Comparison of ENCODE assay signal across 8 mouse cellular contexts in the genomic region with DNA sequence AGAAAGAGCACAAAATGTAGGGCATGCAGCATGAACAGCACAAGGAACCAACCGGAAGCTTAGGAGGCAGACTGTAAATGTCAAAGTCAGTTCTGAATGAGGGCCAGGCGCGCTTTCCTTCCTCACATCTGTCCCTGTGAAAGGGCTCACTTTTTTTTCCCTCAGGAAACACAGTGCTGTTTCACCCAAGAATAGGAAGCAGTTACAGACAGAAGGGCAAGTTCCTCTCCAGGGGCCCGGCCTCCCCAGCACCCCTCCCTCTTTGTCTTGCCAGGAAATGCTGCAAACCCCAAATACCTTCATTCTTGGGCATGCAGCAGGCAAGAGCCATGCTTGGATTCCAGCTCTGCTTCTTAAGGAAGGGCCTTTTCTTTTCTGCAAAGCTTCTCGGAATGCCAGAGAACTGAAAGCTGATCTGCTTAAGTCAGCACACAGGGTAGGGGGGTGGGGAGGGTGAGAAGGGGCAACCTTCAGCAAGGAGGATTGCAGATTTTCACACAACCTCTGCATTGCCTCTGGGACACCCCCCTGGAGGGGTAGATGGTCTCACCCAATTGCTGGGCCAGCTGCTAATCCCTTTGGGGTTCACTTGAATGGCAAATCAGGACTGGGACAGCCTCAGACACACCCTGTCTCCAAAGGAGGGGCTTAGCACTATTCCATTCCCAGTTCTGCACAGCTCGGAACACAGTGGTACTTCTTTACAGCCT.
DNase-seq lines count a peak whose midpoint lies in the region; ATAC-seq lines count a peak whose summit lies in the region.

No protein-coding gene starts in this region.

- H3K4me3 ChIP-seq in lung, embryonic 16.5 days (ENCODE audit: low read length): no peak overlapping the region
- peak overlapping the region; percentile 6; the same call in 1 of the 2 replicates for H3K4me3 ChIP-seq in forebrain, embryonic 14.5 days (ENCODE audit: low read depth, low read length)

- no peaks in the 10 kb centered on the region for H3K9me3 ChIP-seq in lung, embryonic 16.5 days (ENCODE audit: control insufficient read depth, low read length)
- H3K9me3 ChIP-seq in forebrain, embryonic 14.5 days (replicated peaks; ENCODE audit: control insufficient read depth, low read length): no peaks in the 10 kb centered on the region

- peak; percentile 47 for ATAC-seq in lung, embryonic 16.5 days (ENCODE audit: low read depth)
- peak; percentile 93 for ATAC-seq in forebrain, embryonic 14.5 days
- ATAC-seq in CD4-positive, CD25-positive, alpha-beta regulatory T cell, adult 4 months: no peak
- no peak for ATAC-seq in erythroblast, adult 5-6 weeks (replicated peaks; ENCODE audit: low FRiP score, poor library complexity, severe bottlenecking)

- H3K9ac ChIP-seq in lung, embryonic 16.5 days (ENCODE audit: low read length): 0 out of 2 replicates have a peak overlapping the region, but pooled peaks have one; percentile 13
- H3K9ac ChIP-seq in forebrain, embryonic 14.5 days (ENCODE audit: low read length): no peak overlapping the region

- H3K27me3 ChIP-seq in lung, embryonic 16.5 days (ENCODE audit: control insufficient read depth, insufficient read depth, low read depth, low read length): peaks cover 3% of the 10 kb centered on the region; the same call in 1 of the 2 replicates
- H3K27me3 ChIP-seq in forebrain, embryonic 14.5 days (replicated peaks; ENCODE audit: control insufficient read depth, insufficient read depth, low read length): no peaks in the 10 kb centered on the region

- H3K4me2 ChIP-seq in lung, embryonic 16.5 days (ENCODE audit: low read depth, low read length): 0 out of 2 replicates have a peak overlapping the region, but pooled peaks have one; percentile 14
- H3K4me2 ChIP-seq in forebrain, embryonic 14.5 days (ENCODE audit: low read length): peak overlapping the region; percentile 17

- DNase-seq in lung, adult 18-20 months: no peak
- DNase-seq in forebrain, embryonic 14.5 days (ENCODE audit: low spot score): peak; percentile 58
- DNase-seq in kidney, postnatal 25 days: peak; percentile 16 to 27
- peak; percentile 48 for DNase-seq in retina, embryonic 14.5 days (ENCODE audit: low spot score)
- no peak for DNase-seq in left cerebral cortex, postnatal 36 days (ENCODE audit: low spot score in 2 of 2)

- 34% methylated on average over 6 of the region's 6 CpGs for WGBS in lung, embryonic 16.5 days
- 38% methylated on average over 6 of the region's 6 CpGs for WGBS in forebrain, embryonic 14.5 days

- intact Hi-C loops in left cerebral cortex, postnatal 36 days (cut with DNase I): no loop called here

- no peaks in the 10 kb centered on the region for H3K36me3 ChIP-seq in lung, embryonic 16.5 days (ENCODE audit: control insufficient read depth, insufficient read depth, low read length)
- no peaks in the 10 kb centered on the region for H3K36me3 ChIP-seq in forebrain, embryonic 14.5 days (ENCODE audit: control insufficient read depth, insufficient read depth, low read length)

- peak overlapping the region; percentile 69 for H3K27ac ChIP-seq in lung, embryonic 16.5 days (ENCODE audit: low read length)
- H3K27ac ChIP-seq in forebrain, embryonic 14.5 days (ENCODE audit: low read depth, low read length): peak overlapping the region; percentile 44; the same call in 1 of the 2 replicates

- peaks cover 11% of the 10 kb centered on the region; the same call in 1 of the 2 replicates for H3K4me1 ChIP-seq in lung, embryonic 16.5 days (replicated peaks; ENCODE audit: control insufficient read depth, insufficient read depth, low read length)
- H3K4me1 ChIP-seq in forebrain, embryonic 14.5 days (ENCODE audit: control insufficient read depth, insufficient read depth, low read length): 0 out of 2 replicates have a peak, but pooled peaks cover 2% of the 10 kb centered on the region

Comparison
In these comparisons a context has a peak if more than half of its experiments do, and no peak if none do; other contexts are left out.
1. ATAC-seq: peak in lung, embryonic 16.5 days (single experiment) and forebrain, embryonic 14.5 days (single experiment); none in CD4-positive, CD25-positive, alpha-beta regulatory T cell, adult 4 months (single experiment) and erythroblast, adult 5-6 weeks (single experiment).
2. DNase-seq: peak in forebrain, embryonic 14.5 days (single experiment), kidney, postnatal 25 days (2 of 2) and retina, embryonic 14.5 days (single experiment); none in lung, adult 18-20 months (0 of 2) and left cerebral cortex, postnatal 36 days (0 of 2).